Mouse (Mus musculus): ENCODE measurements around the gene Uhmk1. TPM values are rescaled to one million over a fixed set of nuclear protein-coding genes. Genes with fewer than 3 reads are reported as not detected.
"Not testable (repeated sequence)": the region's sequence is repeated elsewhere in the genome, so short reads cannot be mapped to it uniquely, and the experiment has no call there.

Uhmk1 gene
- 8.9 and 9.5 TPM in 2 replicates for polyA plus RNA-seq (2016; fragmentation: Nextera tagmentation; extraction: Ambion mirVana)

DNA sequence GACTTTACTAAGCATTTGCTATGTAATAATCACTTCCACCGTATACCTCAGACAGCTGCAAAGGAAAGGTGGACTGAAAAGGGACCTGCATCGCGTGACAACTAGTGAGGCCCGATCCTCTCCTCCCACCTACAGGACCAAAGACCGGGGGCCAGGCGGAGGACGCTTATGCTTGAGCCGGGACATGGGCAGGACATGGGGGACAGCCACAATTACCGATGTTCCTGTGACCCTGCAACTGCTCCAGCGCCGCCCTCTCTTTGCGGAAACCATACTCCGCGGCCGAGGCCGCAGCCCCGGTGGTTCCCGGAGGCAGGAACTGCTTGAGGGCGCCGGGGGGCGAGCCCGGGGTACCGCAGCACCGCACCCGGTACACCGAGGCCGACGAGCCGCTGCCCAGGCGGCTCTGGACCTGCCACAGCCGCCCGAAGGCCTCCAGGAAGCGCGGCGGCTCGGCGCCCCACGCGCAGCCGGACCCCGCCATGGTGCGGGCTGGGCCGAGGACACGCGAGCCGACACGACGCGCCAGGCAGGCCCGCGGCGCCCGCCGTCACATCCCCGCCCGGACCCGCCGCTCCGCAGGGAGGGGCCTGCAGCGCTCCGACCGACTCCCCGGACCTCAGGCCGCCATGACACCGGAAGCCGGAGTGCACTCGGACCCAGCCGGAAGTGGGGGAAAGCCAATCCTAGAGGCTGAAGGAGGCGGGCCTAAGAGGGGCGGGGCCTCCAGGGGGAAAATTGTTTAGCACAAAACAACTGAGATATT lies at the start of gene Uhmk1:
TSS of gene Uhmk1 (minus strand) at position 641 of the 766 bp plus-strand sequence.
- whole genome bisulfite sequencing = under 1% methylated on average over 70 of the region's 70 CpGs
- no peaks in the 10 kb centered on the region for H3K27me3 ChIP-seq (ENCODE audit: low read depth, poor library complexity, severe bottlenecking)
- peaks cover 8% of the 10 kb centered on the region; the same call in 1 of the 2 replicates for H3K4me1 ChIP-seq
- H3K4me3 ChIP-seq = peak within 1 kb of the TSS; percentile 93
- peak within 1 kb of the TSS; percentile 94 for H3K27ac ChIP-seq
- DNase-seq (ENCODE audit: low spot score) = peak; percentile 94
- peaks cover 28% of the 10 kb centered on the region for H3K36me3 ChIP-seq
- H3K9me3 ChIP-seq (replicated peaks) = no peaks in the 10 kb centered on the region

DNA sequence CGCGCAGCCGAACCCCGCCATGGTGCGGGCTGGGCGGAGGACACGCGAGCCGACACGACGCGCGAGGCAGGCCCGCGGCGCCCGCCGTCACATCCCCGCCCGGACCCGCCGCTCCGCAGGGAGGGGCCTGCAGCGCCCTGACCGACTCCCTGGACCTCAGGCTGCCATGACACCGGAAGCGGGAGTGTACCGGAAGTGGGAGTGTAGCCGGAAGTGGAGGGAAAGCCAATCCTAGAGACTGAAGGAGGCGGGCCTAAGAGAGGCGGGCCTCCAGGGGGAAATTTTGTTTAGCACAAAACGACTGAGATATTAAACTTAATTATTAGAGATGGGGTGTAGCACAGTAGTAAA lies 40.3 kb upstream of the Uhmk1 start:
- 7% methylated on average over 32 of the region's 32 CpGs for WGBS
- peak overlapping the region; percentile 74 for H3K4me3 ChIP-seq
- peak; percentile 93 for DNase-seq (ENCODE audit: low spot score)
- H3K36me3 ChIP-seq = no peaks in the 10 kb centered on the region
- H3K27ac ChIP-seq = peak overlapping the region; percentile 92
- H3K27me3 ChIP-seq (ENCODE audit: low read depth, poor library complexity, severe bottlenecking) = no peaks in the 10 kb centered on the region
- H3K4me1 ChIP-seq = peaks cover 7% of the 10 kb centered on the region; the same call in 1 of the 2 replicates
- no peaks in the 10 kb centered on the region for H3K9me3 ChIP-seq (replicated peaks)

DNA sequence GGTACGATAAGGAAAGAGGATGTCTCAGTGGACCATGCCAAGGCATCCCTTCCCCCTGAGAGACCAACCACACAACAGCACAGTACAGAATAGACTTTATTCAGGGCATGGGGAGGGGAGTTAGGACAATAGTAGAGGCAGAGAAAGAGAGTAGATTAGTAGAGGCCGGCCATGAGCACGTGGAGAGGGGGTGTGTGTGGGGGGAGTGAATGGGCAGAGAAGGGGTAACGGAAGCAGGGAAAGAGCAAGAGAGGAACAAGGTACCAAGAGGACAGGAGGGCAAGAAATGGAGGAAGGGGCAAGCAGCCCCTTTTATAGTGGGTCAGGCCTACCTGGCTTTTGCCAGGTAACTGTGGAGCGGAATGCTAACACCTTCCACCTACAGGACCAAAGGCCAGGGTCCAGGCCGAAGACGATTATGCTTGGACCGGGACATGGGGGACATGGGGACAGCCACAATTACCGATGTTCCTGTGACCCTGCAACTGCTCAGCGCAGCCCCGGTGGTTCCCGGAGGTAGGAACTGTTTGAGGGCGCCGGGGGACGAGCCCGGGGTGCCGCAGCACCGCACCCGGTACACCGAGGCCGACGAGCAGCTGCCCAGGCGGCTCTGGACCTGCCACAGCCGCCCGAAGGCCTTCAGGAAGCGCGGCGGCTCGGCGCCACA lies 39.8 kb upstream of the Uhmk1 start:
- DNase-seq (ENCODE audit: low spot score) = no peak

GRCm38 (mm10) chr1:170245016-170245415 lies 29.8 kb upstream of the Uhmk1 start:
- Histone ChIP-seq H3K36me3 (no peaks in the 10 kb centered on the region), H3K27me3 (ENCODE audit: low read depth, poor library complexity, severe bottlenecking) (no peaks in the 10 kb centered on the region), H3K4me1 (no peaks in the 10 kb centered on the region), H3K27ac (no peak overlapping the region), H3K9me3 (replicated peaks) (no peaks in the 10 kb centered on the region), H3K4me3 (no peak overlapping the region)
- no peak for DNase-seq (ENCODE audit: low spot score)
- 90% methylated on average over 3 of the region's 3 CpGs for WGBS

More for the DNA sequence above, 39.8 kb upstream of the Uhmk1 start:
- Histone ChIP-seq H3K4me3 (peak overlapping the region; percentile 74), H3K27me3 (ENCODE audit: low read depth, poor library complexity, severe bottlenecking) (no peaks in the 10 kb centered on the region), H3K27ac (peak overlapping the region; percentile 92), H3K4me1 (peaks cover 7% of the 10 kb centered on the region; the same call in 1 of the 2 replicates), H3K36me3 (no peaks in the 10 kb centered on the region), H3K9me3 (replicated peaks) (no peaks in the 10 kb centered on the region)
- 28% methylated on average over 30 of the region's 30 CpGs for WGBS

DNA sequence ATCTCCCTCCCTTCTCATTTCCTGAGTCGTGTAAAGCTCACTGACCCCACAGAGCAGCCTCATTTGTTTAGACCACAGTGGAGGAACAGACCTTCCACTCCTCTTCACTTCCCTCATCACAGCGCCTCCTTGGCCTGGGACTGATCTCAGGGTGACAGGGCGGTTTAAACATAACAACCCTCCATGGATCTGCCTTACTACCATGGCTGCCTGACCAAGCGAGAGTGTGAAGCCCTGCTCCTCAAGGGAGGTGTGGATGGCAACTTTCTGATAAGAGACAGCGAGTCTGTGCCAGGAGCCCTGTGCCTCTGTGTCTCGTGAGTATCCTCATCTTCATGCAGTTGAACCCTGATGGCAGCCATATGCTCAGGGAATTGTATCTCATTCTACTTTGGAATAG lies 17.5 kb upstream of the Uhmk1 start, which contains the start of gene Sh2d1b2:
TSS of gene Sh2d1b2 (plus strand) at position 62 of the 400 bp plus-strand sequence.
- not testable (repeated sequence) for H3K9me3 ChIP-seq (replicated peaks); H3K4me1 ChIP-seq; H3K4me3 ChIP-seq; H3K27ac ChIP-seq; H3K36me3 ChIP-seq; H3K27me3 ChIP-seq (ENCODE audit: low read depth, poor library complexity, severe bottlenecking); DNase-seq (ENCODE audit: low spot score)
- 68% methylated on average over 6 of the region's 6 CpGs for WGBS

DNA sequence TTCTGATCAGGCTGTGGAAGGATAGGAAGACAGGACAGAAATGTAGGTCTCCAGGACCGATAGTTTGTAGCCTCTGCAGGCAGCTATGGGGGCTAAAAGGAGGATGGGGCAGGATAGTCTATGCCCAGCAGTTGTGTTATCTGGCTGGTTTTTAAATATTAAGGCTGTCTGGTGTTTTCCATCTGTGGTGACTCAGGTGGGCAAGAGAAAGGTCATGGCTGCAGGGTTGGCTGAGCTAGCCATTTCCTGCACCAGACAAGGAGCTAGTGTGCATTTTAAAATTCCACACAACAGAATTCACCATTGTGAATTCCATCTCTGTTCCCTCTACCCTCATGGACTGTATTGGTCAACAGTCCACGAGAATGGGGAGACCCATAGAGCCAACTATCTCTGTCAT lies 8.1 kb upstream of the Uhmk1 start:
- no peak for DNase-seq (ENCODE audit: low spot score)

GRCm38 (mm10) chr1:170220351-170220750 lies 5.2 kb upstream of the Uhmk1 start:
- Histone ChIP-seq H3K4me3 (no peak overlapping the region), H3K27me3 (ENCODE audit: low read depth, poor library complexity, severe bottlenecking) (no peaks in the 10 kb centered on the region), H3K36me3 (no peaks in the 10 kb centered on the region), H3K27ac (no peak overlapping the region), H3K9me3 (replicated peaks) (no peaks in the 10 kb centered on the region), H3K4me1 (no peaks in the 10 kb centered on the region)
- DNase-seq (ENCODE audit: low spot score) = no peak

More for the DNA sequence above, 8.1 kb upstream of the Uhmk1 start:
- H3K27me3 ChIP-seq (ENCODE audit: low read depth, poor library complexity, severe bottlenecking) = no peaks in the 10 kb centered on the region
- no peak overlapping the region for H3K27ac ChIP-seq
- 90% methylated on average over 2 of the region's 2 CpGs for WGBS
- no peaks in the 10 kb centered on the region for H3K4me1 ChIP-seq
- H3K9me3 ChIP-seq (replicated peaks) = no peaks in the 10 kb centered on the region
- no peaks in the 10 kb centered on the region for H3K36me3 ChIP-seq
- no peak overlapping the region for H3K4me3 ChIP-seq

DNA sequence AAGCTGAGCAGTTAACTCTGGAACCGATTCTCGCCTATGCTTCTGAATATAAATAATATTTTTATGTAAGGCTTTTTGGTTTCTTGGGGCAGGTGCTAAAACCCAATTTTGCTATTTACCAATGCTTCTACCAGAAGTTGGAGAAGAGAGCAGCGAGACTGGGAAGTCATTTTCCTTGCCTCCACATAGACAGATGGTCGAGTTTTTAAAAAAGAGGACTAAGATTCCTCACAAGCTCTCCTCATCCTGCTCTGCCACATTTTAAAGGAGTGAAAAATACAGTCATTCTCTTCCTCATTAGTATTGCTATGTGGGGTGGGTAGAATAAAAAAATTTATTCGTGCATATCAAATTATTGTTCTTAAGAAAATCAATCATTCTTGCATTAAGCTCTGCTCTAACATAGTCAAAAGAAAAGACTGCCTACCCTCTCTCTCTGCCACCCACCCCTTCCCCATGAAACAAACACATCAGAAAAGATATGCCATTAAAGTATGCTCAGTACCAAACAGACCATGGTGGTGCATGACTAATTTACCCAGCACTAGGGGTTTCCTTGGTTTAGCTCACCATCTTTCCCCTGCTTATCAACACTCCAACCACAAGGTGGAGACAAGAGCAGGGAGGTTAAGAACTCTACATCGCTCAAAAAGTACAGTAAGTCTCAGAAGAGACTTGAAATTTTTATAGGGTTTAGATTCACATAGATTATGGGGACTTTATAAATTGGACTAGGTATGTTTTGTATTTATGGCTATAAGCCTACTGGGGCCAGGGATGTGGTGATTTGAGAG lies 3.1 kb upstream of the Uhmk1 start:
- Histone ChIP-seq H3K9me3 (replicated peaks) (no peaks in the 10 kb centered on the region), H3K4me1 (peaks cover 6% of the 10 kb centered on the region; the same call in 1 of the 2 replicates), H3K27ac (no peak overlapping the region), H3K36me3 (no peaks in the 10 kb centered on the region), H3K27me3 (ENCODE audit: low read depth, poor library complexity, severe bottlenecking) (no peaks in the 10 kb centered on the region), H3K4me3 (no peak overlapping the region)
- DNase-seq (ENCODE audit: low spot score) = no peak
- WGBS = 81% methylated on average over 6 of the region's 6 CpGs

DNA sequence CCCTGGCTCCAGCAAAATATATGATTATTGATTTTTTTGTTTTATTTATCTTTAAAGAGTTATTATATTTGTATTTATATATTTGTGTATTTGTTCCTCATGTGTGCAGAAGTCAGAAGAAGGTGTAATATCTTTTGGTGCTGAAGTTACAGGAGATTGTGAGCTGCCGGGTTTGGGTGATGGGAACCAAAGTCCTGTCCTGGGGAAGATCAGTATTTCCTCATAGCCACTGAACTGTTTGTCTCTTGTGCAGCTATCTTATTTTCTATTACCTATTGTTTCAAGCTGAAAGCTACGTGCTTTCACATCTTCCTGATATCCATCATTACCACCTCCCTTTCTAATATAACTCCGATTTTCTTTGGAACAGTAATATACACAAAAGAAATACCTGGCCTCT lies 393 bp upstream of the Uhmk1 start:
- H3K36me3 ChIP-seq = peaks cover 22% of the 10 kb centered on the region
- DNase-seq (ENCODE audit: low spot score) = no peak
- WGBS = 76% methylated on average over 3 of the region's 3 CpGs
- H3K4me1 ChIP-seq = peaks cover 8% of the 10 kb centered on the region; the same call in 1 of the 2 replicates
- H3K27me3 ChIP-seq (ENCODE audit: low read depth, poor library complexity, severe bottlenecking) = no peaks in the 10 kb centered on the region
- H3K9me3 ChIP-seq (replicated peaks) = no peaks in the 10 kb centered on the region
- peak overlapping the region; percentile 93 for H3K4me3 ChIP-seq
- H3K27ac ChIP-seq = peak overlapping the region; percentile 94

- DNase-seq (ENCODE audit: low spot score) = no peak
- Histone ChIP-seq H3K4me1 (peaks cover 8% of the 10 kb centered on the region; the same call in 1 of the 2 replicates), H3K9me3 (replicated peaks) (no peaks in the 10 kb centered on the region), H3K36me3 (peaks cover 34% of the 10 kb centered on the region), H3K27ac (peak overlapping the region; percentile 94; the same call in 1 of the 2 replicates), H3K4me3 (peak overlapping the region; percentile 93), H3K27me3 (ENCODE audit: low read depth, poor library complexity, severe bottlenecking) (no peaks in the 10 kb centered on the region)
- WGBS = 47% methylated on average over 7 of the region's 7 CpGs
These were observed 827 bp downstream of the Uhmk1 start for GRCm38 (mm10) chr1:170214383-170214756.

DNA sequence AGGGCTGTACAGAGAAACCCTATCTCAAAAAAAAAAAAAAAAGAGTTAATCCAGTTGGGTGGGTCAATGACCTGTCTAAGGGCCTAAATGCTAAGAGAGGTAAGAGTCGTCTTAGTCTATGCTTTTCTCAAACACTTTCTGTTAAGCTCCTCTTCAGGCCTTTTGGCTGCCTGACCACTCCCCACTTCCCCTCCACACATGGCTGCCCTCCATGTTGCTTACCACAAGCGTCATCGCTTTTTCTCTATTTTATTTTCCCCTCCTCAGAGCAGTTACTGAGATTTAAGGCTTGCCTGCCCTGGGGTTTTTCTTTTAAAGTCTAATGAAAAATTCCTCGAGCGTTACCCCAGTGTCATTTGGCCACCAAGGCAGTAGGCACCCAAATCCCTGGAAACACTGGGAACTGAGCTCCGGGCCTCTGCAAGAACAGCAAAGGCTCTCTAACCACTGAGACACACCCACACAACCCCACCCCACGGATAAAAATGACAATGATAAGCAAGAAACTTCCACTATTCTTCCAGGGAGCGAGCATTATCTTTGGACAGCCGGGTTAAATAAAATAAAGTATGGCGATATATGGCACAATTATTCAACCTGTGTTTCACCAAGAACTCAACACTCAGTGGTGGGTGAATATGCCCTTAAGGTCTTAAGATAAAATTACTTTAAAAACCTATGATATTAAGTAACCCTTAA lies 1.9 kb downstream of the Uhmk1 start:
- no peaks in the 10 kb centered on the region for H3K27me3 ChIP-seq (ENCODE audit: low read depth, poor library complexity, severe bottlenecking)

GRCm38 (mm10) chr1:170206395-170206794 lies 8.8 kb downstream of the Uhmk1 start:
- H3K4me3 ChIP-seq = no peak overlapping the region
- peaks cover 95% of the 10 kb centered on the region for H3K36me3 ChIP-seq
- no peaks in the 10 kb centered on the region for H3K27me3 ChIP-seq (ENCODE audit: low read depth, poor library complexity, severe bottlenecking)
- no peaks in the 10 kb centered on the region for H3K4me1 ChIP-seq
- H3K9me3 ChIP-seq (replicated peaks) = no peaks in the 10 kb centered on the region
- H3K27ac ChIP-seq = no peak overlapping the region
- DNase-seq (ENCODE audit: low spot score) = no peak
- 95% methylated on average over 6 of the region's 6 CpGs for WGBS

More for the DNA sequence above, 1.9 kb downstream of the Uhmk1 start:
- no peak for DNase-seq (ENCODE audit: low spot score)
- no peaks in the 10 kb centered on the region for H3K9me3 ChIP-seq (replicated peaks)
- H3K36me3 ChIP-seq = peaks cover 44% of the 10 kb centered on the region
- H3K27ac ChIP-seq = no peak overlapping the region
- H3K4me1 ChIP-seq = peaks cover 8% of the 10 kb centered on the region; the same call in 1 of the 2 replicates
- H3K4me3 ChIP-seq = no peak overlapping the region
- 95% methylated on average over 10 of the region's 10 CpGs for WGBS
